Mouse (Mus musculus) myocyte (in vitro differentiated cells): Measurements from ENCODE around the gene Dusp27. TPM values are rescaled to one million over a fixed set of nuclear protein-coding genes. Genes with fewer than 3 reads are reported as not detected.

Experiments used
- H3K27me3 ChIP-seq: one replicate; pipeline ENCODE4 v1.6.1; 2011; ENCODE audit not compliant: control insufficient read depth, insufficient read depth, insufficient read length
- H3K36me3 ChIP-seq: one replicate; pipeline ENCODE4 v1.6.1; 2011; ENCODE audit not compliant: control insufficient read depth, insufficient read depth
- H3K4me2 ChIP-seq: one replicate; pipeline ENCODE4 v1.6.1; 2011; ENCODE audit warnings: low read depth, control low read depth
- H3K4me3 ChIP-seq: one replicate; pipeline ENCODE4 v1.5.1; 2011; ENCODE audit warnings: mild to moderate bottlenecking, control low read depth, moderate library complexity
- H3K79me2 ChIP-seq: one replicate; pipeline ENCODE4 v1.6.1; 2011; ENCODE audit not compliant: control insufficient read depth, insufficient read depth
- H3ac ChIP-seq: one replicate; pipeline ENCODE4 v1.6.1; 2011; ENCODE audit not compliant: control insufficient read depth, insufficient read length
- CEBPB ChIP-seq: IDR thresholded peaks from 2 replicates; pipeline ENCODE4 v1.6.1; 2011; ENCODE audit warnings: mild to moderate bottlenecking, moderate library complexity; ENCODE audit not compliant: poor library complexity, insufficient read depth, severe bottlenecking
- E2F4 ChIP-seq: IDR thresholded peaks from one replicate; pipeline ENCODE4 v1.6.1; 2011; ENCODE audit warnings: mild to moderate bottlenecking, control low read depth, moderate library complexity; ENCODE audit not compliant: insufficient read depth
- MAX ChIP-seq: IDR thresholded peaks from one replicate; pipeline ENCODE4 v1.6.1; 2011; ENCODE audit warnings: low read depth, mild to moderate bottlenecking, control low read depth
- MYOD1 ChIP-seq, 3 experiments: IDR thresholded peaks; one replicate each; pipeline ENCODE4 v1.6.1; 2011; ENCODE audit warnings: control low read depth in 2 of 3, low read depth in 2 of 3, mild to moderate bottlenecking in 2 of 3, moderate library complexity in 1 of 3; ENCODE audit not compliant: insufficient read length in 2 of 3, control insufficient read depth in 1 of 3
- MYOG ChIP-seq, 3 experiments: IDR thresholded peaks; one replicate each; pipeline ENCODE4 v1.6.1; 2011; ENCODE audit warnings: control low read depth in 2 of 3, low read depth in 2 of 3, mild to moderate bottlenecking in 2 of 3; ENCODE audit not compliant: insufficient read length in 2 of 3, control insufficient read depth in 1 of 3, insufficient read depth in 1 of 3
- POLR2A ChIP-seq: IDR thresholded peaks from one replicate; pipeline ENCODE4 v1.6.1; 2011; ENCODE audit warnings: low read depth, mild to moderate bottlenecking, control low read depth, moderate library complexity; ENCODE audit not compliant: insufficient read length
- POLR2AphosphoS2 ChIP-seq: IDR thresholded peaks from one replicate; pipeline ENCODE4 v1.6.1; 2011; ENCODE audit warnings: low read depth, control low read depth; ENCODE audit not compliant: insufficient read length
- REST ChIP-seq: IDR thresholded peaks from one replicate; pipeline ENCODE4 v1.6.1; 2011; ENCODE audit warnings: mild to moderate bottlenecking, control low read depth, moderate library complexity; ENCODE audit not compliant: insufficient read depth, insufficient read length
- SRF ChIP-seq: IDR thresholded peaks from one replicate; pipeline ENCODE4 v1.6.1; 2011; ENCODE audit warnings: low read depth; ENCODE audit not compliant: control insufficient read depth, insufficient read length
- TCF12 ChIP-seq: IDR thresholded peaks from one replicate; pipeline ENCODE4 v1.6.1; 2011; ENCODE audit warnings: mild to moderate bottlenecking, control low read depth; ENCODE audit not compliant: poor library complexity, insufficient read depth, severe bottlenecking
- TCF3 ChIP-seq: IDR thresholded peaks from one replicate; pipeline ENCODE4 v1.6.1; 2011; ENCODE audit warnings: low read depth, control low read depth; ENCODE audit not compliant: insufficient read length
- USF1 ChIP-seq: IDR thresholded peaks from one replicate; pipeline ENCODE4 v1.6.1; 2011; ENCODE audit warnings: low read depth, mild to moderate bottlenecking, control low read depth, moderate library complexity
- polyA plus RNA-seq: library from polyadenylated mRNA; unstranded; fragments of >200 nt; fragmentation: generic; extraction: Trizol; gene quantifications from one replicate; pipeline ENCODE4 v1.2.1, GENCODE M21; 2012; ENCODE audit warnings: missing spikeins

Gene Dusp27
- polyA plus RNA-seq, 1 experiment, result 38.3 TPM

DNA sequence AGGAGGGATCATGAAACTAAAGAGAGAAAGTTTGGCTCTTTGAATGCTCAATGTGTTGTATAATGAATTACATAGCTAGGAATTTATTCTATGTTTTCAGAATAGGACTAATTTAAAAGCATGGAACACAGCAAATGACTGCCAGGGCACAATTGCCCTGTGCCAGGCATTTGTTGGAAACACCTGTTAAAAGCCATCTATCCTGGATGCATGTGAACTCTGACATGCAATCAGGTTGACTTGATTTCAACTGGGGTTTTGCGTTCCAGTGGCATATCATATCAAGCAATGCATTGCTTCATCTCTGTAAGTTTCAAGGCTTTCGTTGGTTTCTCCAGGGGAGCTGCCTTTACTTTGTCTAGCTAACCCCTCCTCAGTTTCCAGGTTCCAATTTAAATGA lies 37.4 kb downstream of the Dusp27 start:
- no peaks in the 10 kb centered on the region for H3K79me2 ChIP-seq
- no peaks in the 10 kb centered on the region for H3K27me3 ChIP-seq
- H3K36me3 ChIP-seq, result no peaks in the 10 kb centered on the region
- TF ChIP-seq MYOD1 (IDR thresholded peaks at IDR 0.05; ENCODE audit: control insufficient read depth in 1 of 3, insufficient read length in 2 of 3, low read depth in 2 of 3) (peak; percentile 30 to 73 (median 71)), USF1 (no peak)
- no peak overlapping the region for H3ac ChIP-seq
- peak overlapping the region; percentile 37 for H3K4me2 ChIP-seq
- H3K4me3 ChIP-seq, result no peak overlapping the region

DNA sequence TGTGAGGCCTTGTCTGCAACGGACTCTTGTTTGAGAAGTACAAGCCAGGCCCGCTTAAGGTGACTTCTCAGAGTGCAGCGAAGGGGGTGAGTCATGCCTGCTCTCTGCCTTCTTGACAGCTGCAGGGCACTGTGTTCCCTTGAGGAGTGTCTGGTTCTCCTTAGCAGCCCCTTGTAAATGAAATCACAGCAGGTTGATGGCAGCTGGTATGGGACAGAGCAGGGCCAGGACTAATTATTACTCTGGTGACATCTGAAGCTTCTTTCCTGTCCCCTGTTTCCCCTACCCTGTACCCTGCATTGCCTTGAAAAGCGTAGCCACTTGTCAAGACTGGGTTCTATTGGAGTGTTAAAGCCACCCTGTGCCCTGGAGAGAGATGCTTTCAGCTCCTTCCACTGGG lies 38.0 kb downstream of the Dusp27 start:
- H3K4me2 ChIP-seq, result peak overlapping the region; percentile 37
- no peaks in the 10 kb centered on the region for H3K79me2 ChIP-seq
- no peak overlapping the region for H3ac ChIP-seq
- no peak overlapping the region for H3K4me3 ChIP-seq
- TF ChIP-seq TCF3 (peak; percentile 15), CEBPB (no peak), TCF12 (peak; percentile 11), MYOD1 (IDR thresholded peaks at IDR 0.05; ENCODE audit: control insufficient read depth in 1 of 3, insufficient read length in 2 of 3, low read depth in 2 of 3) (peak; percentile 63 to 93 (median 90)), MYOG (IDR thresholded peaks at IDR 0.05; ENCODE audit: control insufficient read depth in 1 of 3, insufficient read depth in 1 of 3, insufficient read length in 2 of 3, low read depth in 2 of 3) (peak; percentile 46 to 93 (median 65)), POLR2A (no peak)
- H3K27me3 ChIP-seq, result no peaks in the 10 kb centered on the region
- no peaks in the 10 kb centered on the region for H3K36me3 ChIP-seq

DNA sequence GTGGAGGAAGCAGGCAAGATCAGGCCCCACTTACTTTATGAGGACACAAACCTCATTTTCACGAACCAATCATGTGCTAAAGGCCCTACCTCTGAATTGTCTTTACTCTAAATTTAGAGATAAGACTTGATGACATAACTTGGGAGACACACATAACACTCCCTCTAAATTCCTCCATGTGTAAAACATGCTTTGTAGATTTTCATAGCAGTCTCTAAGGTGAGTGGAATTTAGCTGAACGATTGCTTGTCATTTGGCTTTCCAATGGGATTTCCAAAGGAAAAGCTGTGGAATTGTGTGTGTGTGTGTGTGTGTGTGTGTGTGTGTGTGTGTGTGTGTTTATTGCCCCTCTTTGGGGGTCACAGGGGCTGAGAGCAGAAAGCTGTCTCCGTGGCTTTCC lies 38.4 kb downstream of the Dusp27 start:
- Histone ChIP-seq H3K27me3 (no peaks in the 10 kb centered on the region), H3ac (no peak overlapping the region), H3K36me3 (no peaks in the 10 kb centered on the region), H3K79me2 (no peaks in the 10 kb centered on the region), H3K4me3 (no peak overlapping the region), H3K4me2 (peak overlapping the region; percentile 21)
- TF ChIP-seq USF1, result no peak
- TF ChIP-seq MYOD1 (IDR thresholded peaks at IDR 0.05; ENCODE audit: control insufficient read depth in 1 of 3, insufficient read length in 2 of 3, low read depth in 2 of 3), result no peak
- no peak for TF ChIP-seq MYOG (IDR thresholded peaks at IDR 0.05; ENCODE audit: control insufficient read depth in 1 of 3, insufficient read depth in 1 of 3, insufficient read length in 2 of 3, low read depth in 2 of 3)
- no peak for TF ChIP-seq POLR2AphosphoS2
- TF ChIP-seq CEBPB, result no peak
- TF ChIP-seq POLR2A, result no peak
- no peak for TF ChIP-seq TCF3
- TF ChIP-seq E2F4, result no peak
- no peak for TF ChIP-seq MAX
- TF ChIP-seq SRF, result no peak
- no peak for TF ChIP-seq TCF12
- TF ChIP-seq REST, result no peak

DNA sequence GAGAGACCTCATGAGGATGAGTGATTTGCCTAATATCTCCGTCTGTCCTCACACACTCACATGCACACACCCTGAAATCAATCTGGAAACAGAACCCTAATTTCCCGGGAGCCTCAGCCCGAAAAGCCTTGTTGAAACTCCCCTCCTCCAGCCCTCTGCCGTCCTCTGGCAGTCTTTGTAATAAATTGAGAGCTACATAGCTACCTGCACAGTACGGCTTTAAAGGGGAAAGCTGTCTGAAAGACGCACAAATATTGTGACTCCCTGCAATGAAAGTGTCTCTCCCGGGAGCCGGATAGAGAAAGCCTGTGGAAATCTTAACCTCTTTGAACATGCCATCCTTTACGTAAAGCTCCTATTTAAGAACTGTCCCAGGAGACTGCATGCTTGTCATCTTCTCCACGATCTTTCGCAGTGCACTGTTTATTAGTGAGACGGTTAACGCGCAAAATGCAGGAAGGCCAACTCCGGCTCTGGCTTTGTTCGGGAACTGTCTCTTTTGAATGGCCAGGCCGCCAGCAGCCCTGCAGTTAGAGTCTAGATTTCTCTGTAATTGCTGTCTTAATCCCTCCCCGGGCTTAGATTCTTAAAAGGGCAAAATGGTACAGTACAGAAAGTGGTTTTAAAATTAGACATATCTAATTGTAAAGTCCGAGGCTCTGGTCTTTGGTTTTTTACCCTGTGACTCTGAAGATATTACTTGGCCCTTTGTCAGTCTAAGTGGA lies 39.1 kb downstream of the Dusp27 start:
- Histone ChIP-seq H3K27me3 (no peaks in the 10 kb centered on the region), H3ac (no peak overlapping the region), H3K4me2 (no peak overlapping the region), H3K36me3 (no peaks in the 10 kb centered on the region), H3K79me2 (no peaks in the 10 kb centered on the region), H3K4me3 (no peak overlapping the region)
- TF ChIP-seq E2F4, result no peak
- no peak for TF ChIP-seq MYOG (IDR thresholded peaks at IDR 0.05; ENCODE audit: control insufficient read depth in 1 of 3, insufficient read depth in 1 of 3, insufficient read length in 2 of 3, low read depth in 2 of 3)
- TF ChIP-seq MAX, result no peak
- no peak for TF ChIP-seq POLR2A
- no peak for TF ChIP-seq POLR2AphosphoS2
- TF ChIP-seq MYOD1 (IDR thresholded peaks at IDR 0.05; ENCODE audit: control insufficient read depth in 1 of 3, insufficient read length in 2 of 3, low read depth in 2 of 3), result no peak
- no peak for TF ChIP-seq USF1
- TF ChIP-seq TCF12, result no peak
- TF ChIP-seq SRF, result no peak
- TF ChIP-seq CEBPB, result no peak
- no peak for TF ChIP-seq REST
- no peak for TF ChIP-seq TCF3

DNA sequence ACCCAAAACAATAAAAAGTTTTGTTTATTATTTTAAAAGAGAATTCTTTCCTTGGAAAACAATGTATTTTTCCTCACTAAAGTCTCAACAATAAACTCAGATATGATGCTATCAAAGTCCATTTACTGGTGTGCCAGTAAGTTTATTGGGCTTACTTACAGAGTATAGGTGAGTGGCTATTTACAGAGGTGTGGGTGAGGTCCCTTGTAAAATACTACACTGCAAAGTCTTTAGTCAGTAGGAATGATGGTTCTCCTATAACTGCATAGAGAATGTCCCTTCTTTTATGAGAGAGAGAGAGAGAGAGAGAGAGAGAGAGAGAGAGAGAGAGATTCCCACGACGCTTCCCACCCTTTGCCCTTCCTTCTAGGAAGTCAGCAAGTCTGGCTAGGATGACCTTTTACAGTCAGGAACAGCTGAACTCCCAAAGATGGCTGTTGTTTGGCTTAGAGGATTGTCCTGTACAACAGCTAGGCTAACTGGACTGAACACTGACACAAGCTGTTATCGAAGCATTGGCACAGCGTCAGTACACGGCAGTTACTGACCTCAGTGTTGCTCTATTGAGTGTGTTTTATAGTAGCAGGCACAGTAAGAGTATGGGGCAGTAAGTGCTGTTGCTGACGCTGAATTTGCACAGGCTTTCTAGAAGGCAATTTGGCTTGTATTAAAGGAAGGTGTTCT lies 50.5 kb downstream of the Dusp27 start:
- H3K27me3 ChIP-seq, result no peaks in the 10 kb centered on the region
- no peak overlapping the region for H3K4me2 ChIP-seq
- H3K36me3 ChIP-seq, result no peaks in the 10 kb centered on the region
- H3K79me2 ChIP-seq, result no peaks in the 10 kb centered on the region
- H3K4me3 ChIP-seq, result no peak overlapping the region
- no peak overlapping the region for H3ac ChIP-seq
- TF ChIP-seq REST, result no peak
- peak in 1 of 3 experiments; percentile 6 for TF ChIP-seq MYOD1 (IDR thresholded peaks at IDR 0.05; ENCODE audit: control insufficient read depth in 1 of 3, insufficient read length in 2 of 3, low read depth in 2 of 3)
